Mouse (Mus musculus) embryo, embryonic 11.5 days (tissue): ENCODE results near the gene Sap18b.
"Not testable (repeated sequence)": the region's sequence is repeated elsewhere in the genome, so short reads cannot be mapped to it uniquely, and the experiment has no call there.

ENCODE experiments used
- DNase-seq: peaks from one replicate; pipeline ENCODE4 v3.0.0-alpha.2; 2012; ENCODE audit warnings: low read depth, low spot score

The Sap18b gene

GRCm38 (mm10) chr8:95825162-95825561 lies at the start of gene Sap18b:
Gene Sap18b (plus strand): TSS chr8:95825346.
- DNase-seq = not testable (repeated sequence)

GRCm38 (mm10) chr8:95781085-95781484 lies 44.1 kb upstream of the Sap18b start:
- no peak for DNase-seq

DNA sequence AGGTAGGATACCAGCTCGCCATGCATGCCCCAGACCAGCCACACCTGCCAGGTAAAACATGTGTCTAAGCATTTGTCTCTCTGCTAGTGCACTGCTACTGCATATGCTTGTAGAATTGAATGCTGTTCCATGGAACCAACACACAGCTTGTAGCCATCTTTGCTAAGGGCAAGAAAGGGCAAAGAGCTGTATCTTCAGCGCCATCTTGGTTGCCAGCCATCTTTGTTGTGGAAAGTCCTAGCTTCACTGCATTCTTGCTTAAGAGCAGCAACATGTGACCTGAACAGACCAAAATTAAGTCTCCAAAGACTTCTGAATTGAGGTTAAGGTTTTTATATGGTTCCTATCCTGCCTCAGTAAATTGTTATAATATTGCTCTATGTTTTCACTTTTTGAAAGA lies 43.4 kb upstream of the Sap18b start:
- DNase-seq = no peak

DNA sequence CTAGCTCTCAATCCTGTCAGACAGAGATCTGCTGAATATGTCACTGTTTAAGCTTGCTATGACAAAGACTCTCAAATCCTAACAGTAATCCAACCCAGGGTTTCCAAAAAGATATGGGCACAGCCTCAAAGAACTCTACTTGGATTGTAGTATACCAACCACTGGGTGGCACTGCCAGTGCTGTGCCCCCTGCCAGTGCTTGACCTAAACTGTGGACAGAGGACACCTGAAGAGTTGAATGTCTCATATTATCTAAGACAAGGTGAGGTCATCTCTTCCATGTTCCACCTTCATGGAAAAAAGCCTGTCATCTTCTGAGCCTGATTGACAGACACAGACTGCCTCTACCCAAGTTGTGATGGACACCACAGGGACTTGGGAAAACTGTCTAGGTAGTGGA lies 42.5 kb upstream of the Sap18b start:
- no peak for DNase-seq

DNA sequence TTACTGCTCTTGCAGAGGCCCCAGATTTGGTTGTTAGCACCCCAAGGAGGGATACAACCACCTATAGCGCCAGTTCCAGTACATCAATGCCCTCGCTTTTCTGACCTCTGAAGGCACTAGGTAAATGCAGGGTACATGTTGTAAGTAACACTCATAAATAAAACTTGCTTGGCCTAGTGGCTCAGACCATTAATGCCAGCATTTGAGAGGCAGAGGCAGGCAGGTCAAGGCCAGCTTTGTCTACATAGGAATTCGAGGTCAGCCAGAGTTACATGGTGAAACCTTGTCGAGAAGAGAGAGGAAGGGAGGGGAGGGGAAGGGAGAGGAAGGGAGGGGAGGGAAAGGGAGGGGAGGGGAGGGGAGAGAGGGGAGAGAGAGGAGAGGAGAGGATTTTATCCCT lies 39.6 kb upstream of the Sap18b start:
- DNase-seq = no peak

DNA sequence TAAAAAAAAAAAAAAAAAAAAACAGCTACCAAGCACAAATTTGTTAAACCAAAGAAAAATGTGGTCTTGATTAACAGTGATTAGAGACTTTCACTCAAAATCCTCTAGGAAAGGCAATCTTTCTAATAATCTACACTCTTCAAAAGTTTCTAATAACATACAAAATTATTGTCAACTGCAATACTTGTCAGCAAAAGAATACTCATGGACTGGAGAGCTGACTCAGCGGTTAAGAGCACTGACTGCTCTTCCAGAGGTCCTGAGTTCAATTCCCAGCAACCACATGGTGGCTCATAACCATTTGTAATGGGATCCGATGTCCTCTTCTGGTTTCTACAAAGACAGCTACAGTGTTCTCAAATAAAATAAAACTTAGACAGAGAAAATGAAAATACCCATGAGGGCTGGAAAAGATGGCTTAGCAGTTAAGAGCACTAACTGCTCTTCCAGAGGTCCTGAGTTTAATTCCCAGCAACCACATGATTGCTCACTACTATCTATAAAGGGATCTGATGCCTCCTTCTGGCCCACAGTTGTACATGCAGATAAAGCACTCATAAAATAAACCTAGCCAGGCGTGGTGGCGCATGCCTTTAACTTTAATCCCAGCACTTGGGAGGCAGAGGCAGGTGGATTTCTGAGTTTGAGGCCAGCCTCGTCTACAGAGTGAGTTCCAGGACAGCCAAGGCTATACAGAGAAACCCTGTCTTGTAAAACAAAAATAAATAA lies 29.6 kb upstream of the Sap18b start:
- DNase-seq = not testable (repeated sequence)

GRCm38 (mm10) chr8:95799117-95799516 lies 26.0 kb upstream of the Sap18b start:
- DNase-seq = no peak

DNA sequence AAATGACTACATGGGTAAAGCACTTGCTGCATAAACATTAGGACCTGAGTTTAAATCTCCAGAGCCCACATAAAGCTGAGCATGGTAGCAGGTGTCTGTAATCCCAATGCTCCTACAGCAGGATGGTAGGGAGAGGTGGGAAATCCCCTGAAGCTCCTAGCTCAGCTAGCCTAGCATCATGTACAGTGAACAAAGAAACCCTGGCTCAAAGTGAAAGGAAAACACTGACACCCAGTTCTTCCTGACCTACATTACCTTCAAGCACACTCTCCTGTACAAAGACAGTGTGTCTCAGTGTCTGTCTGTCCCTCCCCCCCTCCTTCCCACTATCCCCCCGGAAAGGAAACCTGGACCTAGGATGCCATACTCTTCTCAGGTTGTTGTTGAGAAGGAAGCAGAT lies 25.3 kb upstream of the Sap18b start:
- no peak for DNase-seq

DNA sequence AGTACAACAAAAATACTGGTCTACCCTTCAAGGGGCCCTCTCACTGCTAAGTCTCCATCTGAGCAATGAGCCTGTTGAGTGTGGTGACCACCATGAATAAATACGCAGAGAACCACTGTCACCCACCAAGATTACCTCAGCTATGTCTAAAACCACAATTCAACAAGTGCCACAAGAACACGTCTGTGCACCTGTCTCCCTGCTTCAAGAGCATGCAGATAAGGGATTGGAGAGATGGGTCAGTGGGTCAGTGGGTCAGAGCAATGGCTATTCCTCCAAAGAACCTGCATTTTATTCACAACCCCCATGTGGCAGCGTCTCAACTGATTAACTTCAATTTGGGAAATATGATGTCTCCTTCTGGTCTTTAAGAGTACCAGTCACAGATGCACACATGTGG lies 24.8 kb upstream of the Sap18b start:
- DNase-seq = no peak

GRCm38 (mm10) chr8:95801476-95802064 lies 23.6 kb upstream of the Sap18b start:
- no peak for DNase-seq

DNA sequence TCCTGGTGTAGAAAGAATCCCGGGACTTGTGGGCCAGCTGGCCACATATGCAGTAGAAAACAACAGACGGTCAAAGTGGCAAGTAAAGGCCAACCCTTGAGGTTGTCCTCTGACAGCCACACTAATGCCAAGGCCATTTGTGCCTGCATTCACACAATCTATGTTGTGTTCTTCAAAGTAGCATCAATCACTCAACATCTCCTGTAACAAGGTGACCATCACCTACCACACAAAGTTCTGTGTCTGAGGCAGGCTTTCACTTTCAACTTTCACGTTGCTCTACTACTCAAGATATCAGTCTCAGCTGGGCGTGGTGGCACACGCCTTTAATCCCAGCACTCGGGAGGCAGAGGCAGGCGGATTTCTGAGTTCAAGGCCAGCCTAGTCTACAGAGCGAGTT lies 22.9 kb upstream of the Sap18b start:
- DNase-seq = no peak

GRCm38 (mm10) chr8:95805482-95805881 lies 19.7 kb upstream of the Sap18b start:
- DNase-seq = no peak

GRCm38 (mm10) chr8:95806461-95807191 lies 18.5 kb upstream of the Sap18b start:
- peak; percentile 7 for DNase-seq

DNA sequence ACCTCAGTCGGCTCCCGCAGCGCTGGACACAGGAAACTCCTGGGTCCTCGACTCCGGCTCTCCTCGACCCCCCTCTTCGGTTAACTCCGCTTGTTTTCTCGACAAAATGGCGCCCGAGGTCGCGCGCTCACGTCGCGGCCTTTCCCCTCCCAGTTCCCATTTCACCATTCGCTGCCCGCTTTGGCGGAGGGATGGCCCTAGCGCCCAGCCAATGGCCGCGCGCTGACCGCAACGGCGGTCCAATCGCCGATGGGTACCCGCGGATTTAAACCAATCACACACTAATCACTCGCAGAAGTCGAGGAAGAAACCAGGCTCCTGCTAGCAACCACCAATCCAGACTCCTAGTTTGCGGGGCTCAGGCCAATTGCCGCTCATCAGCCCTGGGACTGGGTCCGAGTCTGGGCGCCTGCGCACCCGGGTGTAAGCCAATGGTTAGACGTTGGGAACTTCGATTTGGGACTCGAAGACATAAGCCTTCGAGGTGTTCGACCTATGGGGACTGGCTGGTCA lies 17.8 kb upstream of the Sap18b start, which contains the start of gene Cnot1:
Gene Cnot1, minus strand, starts transcription at position 134 of the 513 bp plus-strand sequence.
- peak; percentile 94 for DNase-seq

GRCm38 (mm10) chr8:95807861-95808260 lies 17.3 kb upstream of the Sap18b start:
- peak; percentile 87 for DNase-seq

- no peak for DNase-seq
Measured at GRCm38 (mm10) chr8:95808631-95809030, 16.5 kb upstream of the Sap18b start.

DNA sequence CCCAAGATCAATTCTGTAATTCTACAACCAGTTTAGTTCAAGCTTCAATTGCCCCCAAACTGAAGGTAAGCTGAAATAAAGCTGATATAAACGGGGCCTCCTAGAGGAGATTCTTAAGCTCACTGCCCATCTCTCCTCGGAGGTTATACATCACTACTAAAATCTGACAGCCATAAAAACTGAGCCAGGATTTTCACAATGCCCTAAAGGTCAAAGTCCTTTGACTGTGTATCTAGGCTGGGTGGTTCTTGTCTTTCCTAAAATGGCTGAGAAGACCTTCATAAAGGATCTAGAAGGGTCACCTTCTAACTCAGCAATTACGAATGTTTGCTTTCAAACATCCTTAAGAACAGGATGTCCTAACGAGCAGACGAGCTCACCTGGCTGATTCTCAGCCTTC lies 16.0 kb upstream of the Sap18b start:
- DNase-seq = no peak

- DNase-seq = no peak
Measured at GRCm38 (mm10) chr8:95810184-95810591, 15.0 kb upstream of the Sap18b start.

DNA sequence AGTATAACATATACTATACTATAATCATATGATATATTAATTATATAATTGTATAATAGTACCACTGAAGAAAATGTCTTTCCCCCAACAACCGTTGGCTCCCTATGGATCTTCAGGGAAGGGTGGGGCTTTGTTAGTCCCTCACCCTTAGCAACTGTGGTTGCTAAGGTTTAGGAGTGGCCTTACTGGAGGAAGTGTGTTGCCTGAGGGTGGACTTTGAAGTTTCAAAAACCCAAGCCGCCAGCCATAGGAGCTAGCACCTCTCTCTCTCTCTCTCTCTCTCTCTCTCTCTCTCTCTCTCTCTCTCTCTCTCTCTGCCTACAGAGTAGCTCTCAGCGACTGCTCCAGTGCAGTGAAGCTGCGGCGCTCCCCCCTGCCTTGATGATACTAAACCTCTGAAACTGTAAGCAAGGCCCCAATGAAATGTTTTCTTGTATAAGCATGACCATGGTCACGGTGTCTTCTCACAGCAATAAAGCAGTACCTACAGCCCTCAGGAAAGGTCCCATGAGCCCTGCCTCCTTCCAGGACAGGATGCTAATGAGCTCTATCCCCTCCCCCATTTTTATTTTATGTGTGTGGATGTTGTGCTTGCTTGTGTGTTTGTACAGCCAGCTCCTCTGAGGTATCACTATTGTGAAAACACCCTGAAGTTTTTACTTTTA lies 9.0 kb upstream of the Sap18b start:
- no peak for DNase-seq

- DNase-seq = no peak
Measured at GRCm38 (mm10) chr8:95817597-95817996, 7.5 kb upstream of the Sap18b start.

DNA sequence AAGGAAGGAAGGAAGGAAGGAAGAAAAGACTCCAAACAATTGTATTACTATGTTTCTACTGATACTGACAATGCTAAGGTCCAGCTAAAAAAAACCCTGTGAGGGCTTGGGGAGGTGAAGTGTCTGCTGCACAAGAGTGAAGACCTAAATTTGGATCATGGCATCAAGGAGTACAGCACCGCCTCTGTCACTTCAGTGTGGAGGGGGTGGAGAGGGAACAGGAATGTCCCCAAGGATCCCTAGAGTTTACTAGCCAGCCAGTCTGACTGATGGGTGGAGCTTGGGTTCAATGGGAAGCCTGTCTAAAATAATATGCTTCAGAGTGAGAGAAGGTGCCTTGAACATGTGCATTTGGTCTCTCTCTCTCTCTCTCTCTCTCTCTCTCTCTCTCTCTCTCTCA lies 6.9 kb upstream of the Sap18b start:
- no peak for DNase-seq

DNA sequence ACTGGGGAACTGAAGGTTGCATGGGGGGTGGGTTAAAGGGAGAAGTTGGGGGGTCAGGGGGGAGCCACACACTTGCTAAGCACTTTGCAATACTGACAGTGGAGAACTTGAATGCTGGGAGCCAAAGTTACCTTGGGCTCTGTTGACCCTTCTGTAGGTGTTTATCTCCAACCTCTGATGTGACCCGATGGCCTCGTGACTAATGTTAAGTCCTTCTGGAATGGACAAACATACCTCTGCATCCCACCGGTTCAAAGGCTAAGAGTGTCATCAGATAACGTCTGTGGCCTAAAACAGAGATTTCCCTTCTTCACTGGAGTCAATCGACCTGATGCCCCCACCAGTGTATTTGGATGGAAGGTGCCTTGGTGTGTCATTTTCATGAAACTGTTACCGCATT lies 3.9 kb upstream of the Sap18b start:
- DNase-seq = no peak
